Mouse (Mus musculus): ENCODE data around the gene 4933407L21Rik. TPM values are rescaled to one million over a fixed set of nuclear protein-coding genes. Genes with fewer than 3 reads are reported as not detected.

The 4933407L21Rik gene
- polyA plus RNA-seq (2017; shearing (Covaris generic)) = 0.61 TPM

DNA sequence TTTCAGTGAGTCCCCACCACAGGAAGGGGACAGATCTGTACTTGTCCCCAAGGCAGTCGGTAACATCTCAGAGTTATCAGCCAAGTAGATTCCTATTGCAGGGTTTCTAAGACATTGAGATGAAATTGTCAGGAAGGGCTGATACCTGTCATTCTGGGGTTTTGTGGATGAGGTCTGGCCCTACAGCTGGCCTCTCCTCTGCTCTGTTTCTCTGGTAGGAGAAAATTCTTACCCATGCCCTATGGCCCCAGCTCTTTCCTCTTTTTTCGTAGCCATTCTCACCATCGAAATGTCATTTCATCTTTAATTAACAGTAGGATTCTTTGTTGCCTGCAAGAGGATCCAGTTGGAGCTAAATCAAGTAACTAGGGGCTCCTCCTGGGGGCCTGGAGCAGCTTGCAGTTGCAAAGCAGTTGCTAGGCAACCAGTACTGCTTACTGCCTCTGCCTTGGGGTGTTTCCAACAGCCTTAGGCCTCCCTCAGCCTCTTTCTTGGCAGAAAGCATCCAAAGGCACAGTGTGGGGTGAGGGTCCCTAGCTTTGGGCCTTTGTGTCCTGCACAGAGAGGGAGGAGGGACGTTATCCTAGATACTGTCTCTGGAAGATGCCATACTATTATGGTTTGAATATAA is at the start of gene 4933407L21Rik:
Gene 4933407L21Rik (plus strand): TSS at position 427 of the 631 bp plus-strand sequence.

DNA sequence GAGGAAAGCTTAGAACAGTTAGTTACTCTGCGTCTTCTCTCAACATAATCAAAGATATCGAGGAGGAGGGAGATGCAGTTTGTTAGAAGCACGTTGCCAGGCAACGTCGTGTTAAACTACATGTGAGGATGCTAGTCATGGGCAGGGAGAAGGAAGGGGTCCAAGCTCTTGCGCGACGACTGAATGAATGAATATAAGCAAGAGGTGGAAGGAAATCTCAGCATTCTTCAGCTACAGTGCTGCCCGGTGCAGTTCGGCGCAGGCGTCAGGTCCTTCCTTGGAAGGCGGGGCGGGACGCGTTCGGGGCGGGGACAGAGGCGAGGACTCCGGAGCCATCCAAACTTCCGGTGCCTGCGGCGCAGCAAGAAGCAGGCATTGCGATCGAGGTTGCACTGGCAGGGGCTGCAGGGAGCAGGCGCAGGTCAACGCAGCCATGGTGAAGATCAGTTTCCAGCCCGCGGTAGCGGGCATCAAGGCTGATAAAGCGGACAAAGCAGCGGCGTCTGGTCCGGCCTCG is 34.0 kb upstream of the 4933407L21Rik start, which contains the start of gene Itm2c:
Gene Itm2c (plus strand): TSS at position 51 of the 517 bp plus-strand sequence.

DNA sequence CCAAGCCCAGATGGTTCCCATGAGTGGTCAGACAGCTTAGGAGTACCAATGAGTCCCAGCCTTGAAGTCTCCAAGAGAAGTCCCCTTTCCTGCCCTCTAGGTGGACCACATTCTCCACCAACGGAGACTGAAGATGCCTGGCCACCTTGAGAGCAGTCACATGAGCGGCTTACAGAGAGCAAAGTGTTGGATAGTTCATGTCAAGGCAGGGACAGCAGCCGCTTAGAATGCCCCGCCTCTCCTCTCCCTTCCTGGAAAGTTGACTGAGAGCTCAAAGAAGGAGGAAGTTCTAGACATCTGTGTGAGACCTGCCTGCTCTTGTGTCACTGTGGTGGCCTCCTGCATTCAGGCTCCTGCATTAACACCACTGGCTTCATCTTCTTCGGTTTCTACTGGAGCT is 32.6 kb downstream of the 4933407L21Rik start, which contains the start of gene Gpr55:
Gene Gpr55 (minus strand): TSS at position 135 of the 400 bp plus-strand sequence.

Other genes starting within 250 kb of the 4933407L21Rik start
- 25.6 TPM for gene A630001G21Rik, start 149.8 kb upstream of the 4933407L21Rik start, polyA plus RNA-seq (2017; shearing (Covaris generic))
- gene Cab39, start 135.0 kb upstream of the 4933407L21Rik start, polyA plus RNA-seq (2017; shearing (Covaris generic)) = 165 TPM
- gene Itm2c, start 34.2 kb upstream of the 4933407L21Rik start, polyA plus RNA-seq (2017; shearing (Covaris generic)) = 226 TPM
- 8.4 TPM for gene Gpr55, start 32.5 kb downstream of the 4933407L21Rik start, polyA plus RNA-seq (2017; shearing (Covaris generic))
- gene Spata3, start 88.3 kb downstream of the 4933407L21Rik start, polyA plus RNA-seq (2017; shearing (Covaris generic)) = not detected
- gene 2810459M11Rik, start 117.4 kb downstream of the 4933407L21Rik start, polyA plus RNA-seq (2017; shearing (Covaris generic)) = 0.11 TPM
- 65.4 TPM for gene Psmd1, start 135.9 kb downstream of the 4933407L21Rik start, polyA plus RNA-seq (2017; shearing (Covaris generic))
- not detected for gene Htr2b, start 183.5 kb downstream of the 4933407L21Rik start, polyA plus RNA-seq (2017; shearing (Covaris generic))
- not detected for gene Gm21972, start 205.2 kb downstream of the 4933407L21Rik start, polyA plus RNA-seq (2017; shearing (Covaris generic))
- 7.9 TPM for gene Armc9, start 226.3 kb downstream of the 4933407L21Rik start, polyA plus RNA-seq (2017; shearing (Covaris generic))